Mouse (Mus musculus) heart, postnatal 0 days (tissue): ENCODE results near the gene Sla2. TPM values are rescaled to one million over a fixed set of nuclear protein-coding genes. Genes with fewer than 3 reads are reported as not detected.
"Not testable (repeated sequence)": the region's sequence is repeated elsewhere in the genome, so short reads cannot be mapped to it uniquely, and the experiment has no call there.

ENCODE experiments used
- ATAC-seq: fragments of 200-750 bp; cut with Nextera tagmentation; 2 replicates; pipeline ENCODE4 v1.8.0; 2017; ENCODE audit warnings: low read depth, moderate number of reproducible peaks, moderate library complexity; ENCODE audit not compliant: insufficient read depth
- DNase-seq: peaks from one replicate; pipeline ENCODE4 v3.0.0-alpha.2; 2016; ENCODE audit warnings: low spot score
- H3K27ac ChIP-seq: fragments of 300-500 bp; sonication (generic); 2 replicates; pipeline ENCODE4 v1.5.1; 2014; ENCODE audit warnings: low read depth, mild to moderate bottlenecking
- H3K27me3 ChIP-seq: fragments of 300-500 bp; sonication (generic); 2 replicates; pipeline ENCODE4 v1.6.1; 2014; ENCODE audit warnings: low read length, mixed read lengths; ENCODE audit not compliant: control insufficient read depth, insufficient read depth
- H3K36me3 ChIP-seq: fragments of 300-500 bp; sonication (generic); replicated peaks from 2 replicates; pipeline ENCODE4 v1.6.1; 2014; ENCODE audit warnings: low read length, mixed read lengths; ENCODE audit not compliant: control insufficient read depth, insufficient read depth
- H3K4me1 ChIP-seq: fragments of 300-500 bp; sonication (generic); 2 replicates; pipeline ENCODE4 v1.6.1; 2014; ENCODE audit warnings: antibody characterized with exemption; ENCODE audit not compliant: control insufficient read depth, insufficient read depth
- H3K4me2 ChIP-seq: fragments of 300-500 bp; sonication (generic); 2 replicates; pipeline ENCODE4 v1.6.1; 2014; ENCODE audit warnings: low read depth, mild to moderate bottlenecking, low read length, moderate library complexity
- H3K4me3 ChIP-seq: fragments of 300-500 bp; sonication (generic); 2 replicates; pipeline ENCODE4 v1.5.1; 2014; ENCODE audit warnings: low read depth, low read length
- H3K9ac ChIP-seq: fragments of 300-500 bp; sonication (generic); replicated peaks from 2 replicates; pipeline ENCODE4 v1.6.1; 2014; ENCODE audit warnings: low read depth, low read length, mixed read lengths
- H3K9me3 ChIP-seq: fragments of 300-500 bp; sonication (generic); replicated peaks from 2 replicates; pipeline ENCODE4 v1.6.1; 2016; ENCODE audit warnings: low read length; ENCODE audit not compliant: control insufficient read depth
- CTCF ChIP-seq: IDR thresholded peaks from 2 replicates; pipeline ENCODE4 v1.5.1; 2016; ENCODE audit warnings: antibody characterized with exemption, control low read depth, low read depth
- EP300 ChIP-seq: IDR thresholded peaks from 2 replicates; pipeline ENCODE4 v1.6.1; 2016; ENCODE audit warnings: antibody characterized with exemption, low read depth
- WGBS: fragments of 180-500 bp; shearing (Covaris S2); extraction: QIAGEN DNeasy Blood & Tissue Kit; methylation state at CpG from one replicate; pipeline ENCODE4 v1.1.7; 2014; 5-methylcytosine and 5-hydroxymethylcytosine counted together
- polyA plus RNA-seq: library from polyadenylated mRNA; unstranded; fragments of >200 nt; fragmentation: Nextera tagmentation; extraction: Ambion mirVana; gene quantifications from 2 replicates; pipeline ENCODE4 v1.2.1, GENCODE M21; 2015
- total RNA-seq: library from RNA; depleted of rRNA; stranded (reverse); fragments of >200 nt; gene quantifications from 2 replicates; pipeline ENCODE4 v1.2.3, GENCODE M21; 2014; ENCODE audit warnings: low replicate concordance

Gene Sla2
- total and polyA plus RNA-seq, 2 experiments from 2014 or later: 0.14 TPM; not detected in 1

DNA sequence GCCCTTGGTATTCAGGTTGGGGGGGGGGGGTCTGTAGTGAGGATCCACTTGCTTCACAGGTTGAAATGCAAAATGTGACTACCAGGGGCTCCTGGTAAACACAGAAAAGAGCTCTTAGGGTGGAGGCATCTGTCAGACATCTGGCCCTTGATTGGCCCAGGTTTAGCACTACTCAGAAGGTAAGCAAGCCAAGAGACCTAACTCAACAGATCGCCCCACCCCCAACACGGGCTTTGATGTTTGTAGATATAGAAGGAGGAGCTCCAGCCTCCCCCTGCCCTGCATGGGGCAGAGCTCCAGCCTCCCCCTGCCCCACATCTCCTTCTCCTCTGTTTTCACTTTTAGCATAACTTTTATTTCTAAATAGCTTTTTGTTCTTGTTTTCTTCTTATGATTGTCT lies 32.8 kb upstream of the Sla2 start:
- no peaks in the 10 kb centered on the region; the same call in 1 of the 2 replicates for H3K9me3 ChIP-seq

GRCm38 (mm10) chr2:156919191-156919590 lies 32.2 kb upstream of the Sla2 start:
- not testable (repeated sequence) for DNase-seq, ATAC-seq, H3K9ac ChIP-seq, H3K4me3 ChIP-seq, H3K4me1 ChIP-seq, H3K27me3 ChIP-seq, H3K4me2 ChIP-seq, H3K27ac ChIP-seq, H3K36me3 ChIP-seq, H3K9me3 ChIP-seq
- WGBS: 80% methylated on average over 11 of the region's 11 CpGs

More for the DNA sequence above, 32.8 kb upstream of the Sla2 start:
- Histone ChIP-seq H3K9ac (no peak overlapping the region), H3K4me3 (no peak overlapping the region), H3K27ac (no peak overlapping the region), H3K4me1 (no peaks in the 10 kb centered on the region), H3K27me3 (no peaks in the 10 kb centered on the region; the same call in 1 of the 2 replicates), H3K4me2 (no peak overlapping the region), H3K36me3 (no peaks in the 10 kb centered on the region)
- ATAC-seq (no peak), DNase-seq (no peak)
- 29% methylated on average over 2 of the region's 2 CpGs for WGBS
- no peak for TF ChIP-seq CTCF
- TF ChIP-seq EP300: no peak

- Histone ChIP-seq H3K36me3 (no peaks in the 10 kb centered on the region), H3K4me1 (no peaks in the 10 kb centered on the region), H3K9ac (no peak overlapping the region), H3K27ac (no peak overlapping the region), H3K9me3 (no peaks in the 10 kb centered on the region; the same call in 1 of the 2 replicates), H3K4me2 (no peak overlapping the region), H3K27me3 (no peaks in the 10 kb centered on the region; the same call in 1 of the 2 replicates), H3K4me3 (no peak overlapping the region)
- WGBS: 46% methylated on average over 4 of the region's 4 CpGs
- no peak for TF ChIP-seq EP300
- TF ChIP-seq CTCF: no peak
- DNase-seq: no peak
- no peak for ATAC-seq
Observed at GRCm38 (mm10) chr2:156918562-156918961, 31.6 kb upstream of the Sla2 start.

DNA sequence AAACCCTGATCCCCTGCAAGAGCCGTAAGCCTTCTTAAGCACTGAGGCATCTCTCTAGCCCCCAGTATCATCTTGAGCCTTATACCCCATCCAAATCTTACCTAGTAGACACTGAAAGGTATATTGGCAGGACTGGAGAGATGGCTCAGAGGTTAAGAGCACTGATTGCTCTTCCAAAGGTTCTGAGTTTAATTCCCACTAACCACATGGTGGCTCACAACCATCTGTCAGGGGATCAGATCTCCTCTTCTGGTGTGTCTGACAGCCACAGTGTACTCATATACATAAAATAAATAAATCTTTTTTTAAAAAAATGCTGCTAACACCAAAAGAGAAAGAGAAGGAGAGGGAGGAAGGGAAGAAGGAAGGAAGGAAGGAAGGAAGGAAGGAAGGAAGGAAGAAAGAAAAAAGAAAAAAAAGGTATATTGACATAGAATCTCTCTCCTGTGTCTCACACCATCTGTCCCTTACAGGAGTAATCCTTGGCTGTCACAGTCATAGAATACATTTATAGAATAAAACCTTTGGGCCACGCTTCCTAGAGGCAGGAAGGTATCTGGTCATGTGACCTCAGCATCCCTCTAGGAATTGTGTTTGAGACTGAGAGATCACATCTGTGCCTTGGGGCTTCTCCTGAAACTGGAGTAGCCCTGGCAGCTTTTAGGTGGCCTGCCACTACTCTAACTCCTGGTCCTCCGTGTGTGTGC lies 29.6 kb upstream of the Sla2 start:
- Histone ChIP-seq H3K27ac (no peak overlapping the region), H3K36me3 (no peaks in the 10 kb centered on the region), H3K4me1 (no peaks in the 10 kb centered on the region), H3K4me2 (no peak overlapping the region), H3K9ac (no peak overlapping the region), H3K9me3 (no peaks in the 10 kb centered on the region; the same call in 1 of the 2 replicates), H3K4me3 (no peak overlapping the region), H3K27me3 (no peaks in the 10 kb centered on the region; the same call in 1 of the 2 replicates)
- DNase-seq (no peak), ATAC-seq (no peak)
- TF ChIP-seq CTCF (no peak), EP300 (no peak)
- WGBS: 83% methylated on average over 3 of the region's 3 CpGs

DNA sequence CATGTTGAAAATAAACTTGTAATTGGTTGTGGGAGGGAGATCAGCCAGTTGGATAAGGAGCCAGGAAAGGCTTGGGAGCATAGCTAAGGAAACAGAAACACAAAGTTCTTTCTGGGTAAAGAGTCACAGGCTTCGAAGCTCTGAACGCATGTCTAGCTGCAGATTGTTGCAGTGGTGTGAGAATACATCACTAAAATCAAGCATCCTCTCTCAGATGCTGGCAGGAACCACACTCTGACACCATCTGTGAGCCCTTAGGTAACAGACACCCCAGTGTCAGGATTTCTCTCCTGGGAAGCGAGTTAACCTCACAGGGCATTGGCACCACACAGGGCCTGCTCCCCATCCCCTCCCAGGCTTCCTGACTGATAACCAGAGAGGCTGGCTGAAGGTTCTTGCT lies 28.6 kb upstream of the Sla2 start:
- Histone ChIP-seq H3K4me2 (no peak overlapping the region), H3K27ac (no peak overlapping the region), H3K4me1 (no peaks in the 10 kb centered on the region), H3K9ac (no peak overlapping the region), H3K27me3 (no peaks in the 10 kb centered on the region; the same call in 1 of the 2 replicates), H3K9me3 (no peaks in the 10 kb centered on the region; the same call in 1 of the 2 replicates), H3K4me3 (no peak overlapping the region), H3K36me3 (no peaks in the 10 kb centered on the region)
- TF ChIP-seq EP300 (no peak), CTCF (no peak)
- no peak for DNase-seq
- 53% methylated on average over 3 of the region's 3 CpGs for WGBS
- no peak for ATAC-seq

- H3K27me3 ChIP-seq: no peaks in the 10 kb centered on the region; the same call in 1 of the 2 replicates
- H3K36me3 ChIP-seq: no peaks in the 10 kb centered on the region
- ATAC-seq (no peak), DNase-seq (no peak)
- no peak overlapping the region for H3K4me3 ChIP-seq
- WGBS: 45% methylated on average over 5 of the region's 5 CpGs
- TF ChIP-seq CTCF: no peak
- TF ChIP-seq EP300: no peak
- H3K9me3 ChIP-seq: no peaks in the 10 kb centered on the region; the same call in 1 of the 2 replicates
- H3K4me2 ChIP-seq: no peak overlapping the region
- H3K9ac ChIP-seq: no peak overlapping the region
- H3K4me1 ChIP-seq: no peaks in the 10 kb centered on the region
- no peak overlapping the region for H3K27ac ChIP-seq
Observed at GRCm38 (mm10) chr2:156913191-156913590, 26.2 kb upstream of the Sla2 start.

- H3K9me3 ChIP-seq, DNase-seq, H3K4me3 ChIP-seq, H3K9ac ChIP-seq, H3K4me1 ChIP-seq, H3K27me3 ChIP-seq, ATAC-seq, H3K4me2 ChIP-seq, H3K27ac ChIP-seq, H3K36me3 ChIP-seq: not testable (repeated sequence)
- 32% methylated on average over 4 of the region's 4 CpGs for WGBS
Observed at GRCm38 (mm10) chr2:156905931-156906330, 18.9 kb upstream of the Sla2 start.
